Mouse (Mus musculus) heart, postnatal 0 days (tissue): Measurements from ENCODE around the gene Olfr613. TPM values are rescaled to one million over a fixed set of nuclear protein-coding genes. Genes with fewer than 3 reads are reported as not detected.

ENCODE experiments used
- ATAC-seq: fragments of 200-750 bp; cut with Nextera tagmentation; 2 replicates; pipeline ENCODE4 v1.8.0; 2017; ENCODE audit warnings: low read depth, moderate number of reproducible peaks, moderate library complexity; ENCODE audit not compliant: insufficient read depth
- DNase-seq: peaks from one replicate; pipeline ENCODE4 v3.0.0-alpha.2; 2016; ENCODE audit warnings: low spot score
- H3K27ac ChIP-seq: fragments of 300-500 bp; sonication (generic); 2 replicates; pipeline ENCODE4 v1.5.1; 2014; ENCODE audit warnings: low read depth, mild to moderate bottlenecking
- H3K27me3 ChIP-seq: fragments of 300-500 bp; sonication (generic); 2 replicates; pipeline ENCODE4 v1.6.1; 2014; ENCODE audit warnings: low read length, mixed read lengths; ENCODE audit not compliant: control insufficient read depth, insufficient read depth
- H3K36me3 ChIP-seq: fragments of 300-500 bp; sonication (generic); replicated peaks from 2 replicates; pipeline ENCODE4 v1.6.1; 2014; ENCODE audit warnings: low read length, mixed read lengths; ENCODE audit not compliant: control insufficient read depth, insufficient read depth
- H3K4me1 ChIP-seq: fragments of 300-500 bp; sonication (generic); 2 replicates; pipeline ENCODE4 v1.6.1; 2014; ENCODE audit warnings: antibody characterized with exemption; ENCODE audit not compliant: control insufficient read depth, insufficient read depth
- H3K4me2 ChIP-seq: fragments of 300-500 bp; sonication (generic); 2 replicates; pipeline ENCODE4 v1.6.1; 2014; ENCODE audit warnings: low read depth, mild to moderate bottlenecking, low read length, moderate library complexity
- H3K4me3 ChIP-seq: fragments of 300-500 bp; sonication (generic); 2 replicates; pipeline ENCODE4 v1.5.1; 2014; ENCODE audit warnings: low read depth, low read length
- H3K9ac ChIP-seq: fragments of 300-500 bp; sonication (generic); replicated peaks from 2 replicates; pipeline ENCODE4 v1.6.1; 2014; ENCODE audit warnings: low read depth, low read length, mixed read lengths
- H3K9me3 ChIP-seq: fragments of 300-500 bp; sonication (generic); replicated peaks from 2 replicates; pipeline ENCODE4 v1.6.1; 2016; ENCODE audit warnings: low read length; ENCODE audit not compliant: control insufficient read depth
- CTCF ChIP-seq: IDR thresholded peaks from 2 replicates; pipeline ENCODE4 v1.5.1; 2016; ENCODE audit warnings: antibody characterized with exemption, control low read depth, low read depth
- EP300 ChIP-seq: IDR thresholded peaks from 2 replicates; pipeline ENCODE4 v1.6.1; 2016; ENCODE audit warnings: antibody characterized with exemption, low read depth
- WGBS: fragments of 180-500 bp; shearing (Covaris S2); extraction: QIAGEN DNeasy Blood & Tissue Kit; methylation state at CpG from one replicate; pipeline ENCODE4 v1.1.7; 2014; 5-methylcytosine and 5-hydroxymethylcytosine counted together
- microRNA-seq: library from miRNA; unstranded; fragments of <30 nt; microRNA quantifications from one replicate; pipeline ENCODE4, GENCODE M21; 2016
- polyA plus RNA-seq: library from polyadenylated mRNA; unstranded; fragments of >200 nt; fragmentation: Nextera tagmentation; extraction: Ambion mirVana; gene quantifications from 2 replicates; pipeline ENCODE4 v1.2.1, GENCODE M21; 2015
- total RNA-seq: library from RNA; depleted of rRNA; stranded (reverse); fragments of >200 nt; gene quantifications from 2 replicates; pipeline ENCODE4 v1.2.3, GENCODE M21; 2014; ENCODE audit warnings: low replicate concordance; rRNA removed

The Olfr613 gene
- total and polyA plus RNA-seq, 2 experiments from 2014 or later = not detected

DNA sequence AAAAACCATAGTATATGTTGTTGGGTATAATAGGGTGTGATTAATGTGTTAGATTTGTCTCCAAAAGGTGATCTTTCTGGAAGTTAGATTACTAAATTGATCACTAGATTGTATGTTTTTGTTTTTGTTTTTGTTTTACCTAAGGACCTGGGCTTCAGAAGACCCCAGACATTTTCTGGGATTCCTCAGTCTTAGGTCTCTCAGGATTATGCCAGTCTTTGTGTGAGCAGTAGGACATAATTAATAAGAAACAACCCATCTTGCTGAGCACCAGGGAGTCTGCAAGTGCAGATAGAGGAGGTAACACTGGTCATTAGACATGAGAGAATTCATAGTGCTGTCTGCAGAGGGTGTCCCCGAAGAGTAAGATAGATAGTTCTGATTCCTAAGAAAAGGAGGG lies 24.9 kb downstream of the Olfr613 start, which contains the start of gene Olfr617:
Gene Olfr617, plus strand, starts transcription at position 301 of the 400 bp plus-strand sequence.
- Histone ChIP-seq H3K4me1 (no peaks in the 10 kb centered on the region), H3K27ac (no peak within 1 kb of the TSS), H3K9ac (no peak within 1 kb of the TSS), H3K36me3 (no peaks in the 10 kb centered on the region), H3K9me3 (no peaks in the 10 kb centered on the region), H3K27me3 (no peaks in the 10 kb centered on the region), H3K4me3 (no peak within 1 kb of the TSS), H3K4me2 (no peak within 1 kb of the TSS)
- WGBS = 64% methylated on average over 1 of the region's 1 CpGs
- DNase-seq (no peak), ATAC-seq (no peak)
- TF ChIP-seq EP300 = no peak
- no peak for TF ChIP-seq CTCF

DNA sequence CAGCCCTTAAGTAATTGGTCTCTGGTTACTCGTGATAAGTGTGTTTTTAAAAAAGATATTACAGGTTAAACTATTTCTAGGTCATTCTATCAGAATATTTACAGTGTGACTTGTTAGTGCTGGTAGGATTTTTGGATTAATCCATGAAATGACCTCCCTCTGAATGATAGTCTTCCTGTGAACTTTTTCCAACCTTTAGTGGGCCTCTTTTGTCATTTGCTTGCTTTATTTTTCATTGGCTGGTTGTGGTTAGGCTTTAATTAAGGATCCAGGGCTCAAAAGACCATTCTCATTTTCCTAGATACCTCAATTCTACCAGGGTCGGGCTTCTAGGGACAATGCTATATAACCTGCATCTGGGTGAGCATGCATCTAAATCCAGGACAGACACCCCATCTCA lies 41.9 kb downstream of the Olfr613 start, which contains the start of gene Olfr618:
Gene Olfr618, plus strand, starts transcription at position 301 of the 400 bp plus-strand sequence.
- TF ChIP-seq EP300 = no peak
- no peak for TF ChIP-seq CTCF
- Histone ChIP-seq H3K27ac (no peak within 1 kb of the TSS), H3K4me1 (no peaks in the 10 kb centered on the region), H3K27me3 (no peaks in the 10 kb centered on the region), H3K4me3 (no peak within 1 kb of the TSS), H3K36me3 (no peaks in the 10 kb centered on the region), H3K9me3 (no peaks in the 10 kb centered on the region), H3K9ac (no peak within 1 kb of the TSS), H3K4me2 (no peak within 1 kb of the TSS)
- WGBS = 51% methylated on average over 2 of the region's 2 CpGs
- ATAC-seq (no peak), DNase-seq (no peak)

DNA sequence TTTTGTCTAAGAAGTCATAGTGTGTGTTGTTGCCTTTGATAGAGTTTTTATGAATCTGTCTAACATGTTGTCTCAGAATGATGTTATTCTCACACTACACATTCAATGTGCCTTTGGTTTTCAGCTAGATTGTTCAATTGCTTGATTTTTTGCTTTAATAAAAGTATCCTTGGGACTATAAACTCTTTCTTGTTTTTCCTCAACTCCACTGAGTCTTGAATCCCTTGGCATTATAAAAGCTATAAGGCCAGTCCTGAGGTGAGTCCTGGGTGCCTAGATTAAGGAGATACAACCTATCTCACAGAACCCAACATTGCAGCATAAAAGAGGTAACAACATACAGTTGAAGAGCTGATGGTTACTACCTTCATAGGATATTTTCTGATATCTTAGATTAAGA lies 52.4 kb downstream of the Olfr613 start, which contains the start of gene Olfr619:
Gene Olfr619, plus strand, starts transcription at position 301 of the 400 bp plus-strand sequence.
- DNase-seq (no peak), ATAC-seq (no peak)
- no peaks in the 10 kb centered on the region for H3K36me3 ChIP-seq
- no peak within 1 kb of the TSS for H3K27ac ChIP-seq
- no peak within 1 kb of the TSS for H3K9ac ChIP-seq
- no peak for TF ChIP-seq EP300
- no peak for TF ChIP-seq CTCF
- H3K4me1 ChIP-seq = no peaks in the 10 kb centered on the region
- H3K9me3 ChIP-seq = no peaks in the 10 kb centered on the region
- no peak within 1 kb of the TSS for H3K4me3 ChIP-seq
- no peaks in the 10 kb centered on the region for H3K27me3 ChIP-seq
- H3K4me2 ChIP-seq = no peak within 1 kb of the TSS

Small RNAs within 50 kb of the gene (microRNA-seq; reads per million reads assigned to microRNA genes)
- gene Gm26506 = not detected

Other genes with a start within 250 kb of the Olfr613 start
Only the 30 nearest of the 33 such genes appear.
- gene Olfr598, start 224.5 kb upstream of the Olfr613 start, total RNA-seq = not detected in 2 replicates
- not detected in 2 replicates for gene Olfr598, start 224.5 kb upstream of the Olfr613 start, polyA plus RNA-seq
- gene Olfr599, start 212.2 kb upstream of the Olfr613 start, total RNA-seq = not detected in 2 replicates
- not detected in 2 replicates for gene Olfr599, start 212.2 kb upstream of the Olfr613 start, polyA plus RNA-seq
- gene Olfr600, start 198.4 kb upstream of the Olfr613 start, total RNA-seq = not detected in 2 replicates
- gene Olfr600, start 198.4 kb upstream of the Olfr613 start, polyA plus RNA-seq = not detected in 2 replicates
- gene Olfr601, start 185.4 kb upstream of the Olfr613 start, total RNA-seq = not detected in 2 replicates
- not detected in 2 replicates for gene Olfr601, start 185.4 kb upstream of the Olfr613 start, polyA plus RNA-seq
- not detected in 2 replicates for gene Olfr603, start 161.9 kb upstream of the Olfr613 start, total RNA-seq
- not detected in 2 replicates for gene Olfr603, start 161.9 kb upstream of the Olfr613 start, polyA plus RNA-seq
- not detected in 2 replicates for gene Usp17lc, start 133.0 kb upstream of the Olfr613 start, total RNA-seq
- 0.12 and 0.19 TPM in 2 replicates for gene Usp17lc, start 133.0 kb upstream of the Olfr613 start, polyA plus RNA-seq
- not detected in 2 replicates for gene Olfr605, start 102.6 kb upstream of the Olfr613 start, total RNA-seq
- not detected in 2 replicates for gene Olfr605, start 102.6 kb upstream of the Olfr613 start, polyA plus RNA-seq
- gene Olfr606, start 99.0 kb upstream of the Olfr613 start, total RNA-seq = not detected in 2 replicates
- not detected in 2 replicates for gene Olfr606, start 99.0 kb upstream of the Olfr613 start, polyA plus RNA-seq
- not detected in 2 replicates for gene Olfr607, start 83.9 kb upstream of the Olfr613 start, total RNA-seq
- gene Olfr607, start 83.9 kb upstream of the Olfr613 start, polyA plus RNA-seq = 0.55 and 0.91 TPM in 2 replicates
- gene Olfr608, start 78.2 kb upstream of the Olfr613 start, total RNA-seq = 9.8 TPM in 2 replicates
- 1.1 and 1.3 TPM in 2 replicates for gene Olfr608, start 78.2 kb upstream of the Olfr613 start, polyA plus RNA-seq
- not detected in 2 replicates for gene Olfr609, start 50.0 kb upstream of the Olfr613 start, total RNA-seq
- gene Olfr609, start 50.0 kb upstream of the Olfr613 start, polyA plus RNA-seq = 0.04 TPM in 2 replicates
- gene Olfr610, start 36.0 kb upstream of the Olfr613 start, total RNA-seq = not detected in 2 replicates
- not detected in 2 replicates for gene Olfr610, start 36.0 kb upstream of the Olfr613 start, polyA plus RNA-seq
- gene Olfr611, start 27.2 kb upstream of the Olfr613 start, total RNA-seq = not detected in 2 replicates
- gene Olfr611, start 27.2 kb upstream of the Olfr613 start, polyA plus RNA-seq = not detected in 2 replicates
- not detected in 2 replicates for gene Olfr612, start 5.4 kb upstream of the Olfr613 start, total RNA-seq
- gene Olfr612, start 5.4 kb upstream of the Olfr613 start, polyA plus RNA-seq = not detected in 2 replicates
- gene Olfr615, start 8.0 kb downstream of the Olfr613 start, total RNA-seq = not detected in 2 replicates
- not detected in 2 replicates for gene Olfr615, start 8.0 kb downstream of the Olfr613 start, polyA plus RNA-seq
- not detected in 2 replicates for gene Olfr616, start 21.1 kb downstream of the Olfr613 start, total RNA-seq
- not detected in 2 replicates for gene Olfr616, start 21.1 kb downstream of the Olfr613 start, polyA plus RNA-seq
- gene Olfr617, start 25.0 kb downstream of the Olfr613 start, total RNA-seq = not detected in 2 replicates
- not detected in 2 replicates for gene Olfr617, start 25.0 kb downstream of the Olfr613 start, polyA plus RNA-seq
- gene Olfr618, start 42.0 kb downstream of the Olfr613 start, total RNA-seq = not detected in 2 replicates
- gene Olfr618, start 42.0 kb downstream of the Olfr613 start, polyA plus RNA-seq = not detected in 2 replicates
- gene Olfr619, start 52.5 kb downstream of the Olfr613 start, total RNA-seq = not detected in 2 replicates
- not detected in 2 replicates for gene Olfr619, start 52.5 kb downstream of the Olfr613 start, polyA plus RNA-seq
- not detected in 2 replicates for gene Olfr620, start 64.5 kb downstream of the Olfr613 start, total RNA-seq
- gene Olfr620, start 64.5 kb downstream of the Olfr613 start, polyA plus RNA-seq = not detected in 2 replicates
- not detected in 2 replicates for gene Olfr622, start 94.6 kb downstream of the Olfr613 start, total RNA-seq
- gene Olfr622, start 94.6 kb downstream of the Olfr613 start, polyA plus RNA-seq = not detected in 2 replicates
- not detected in 2 replicates for gene Olfr623, start 115.6 kb downstream of the Olfr613 start, total RNA-seq
- not detected in 2 replicates for gene Olfr623, start 115.6 kb downstream of the Olfr613 start, polyA plus RNA-seq
- not detected in 2 replicates for gene Olfr624, start 123.1 kb downstream of the Olfr613 start, total RNA-seq
- 0.03 TPM in 1 of 2 replicates, not detected in the other for gene Olfr624, start 123.1 kb downstream of the Olfr613 start, polyA plus RNA-seq
- not detected in 2 replicates for gene Olfr625-ps1, start 134.6 kb downstream of the Olfr613 start, total RNA-seq
- gene Olfr625-ps1, start 134.6 kb downstream of the Olfr613 start, polyA plus RNA-seq = not detected in 2 replicates
- not detected in 2 replicates for gene Olfr243, start 166.6 kb downstream of the Olfr613 start, total RNA-seq
- not detected in 2 replicates for gene Olfr243, start 166.6 kb downstream of the Olfr613 start, polyA plus RNA-seq
- gene Olfr628, start 182.3 kb downstream of the Olfr613 start, total RNA-seq = not detected in 2 replicates
- gene Olfr628, start 182.3 kb downstream of the Olfr613 start, polyA plus RNA-seq = not detected in 2 replicates
- gene Olfr629, start 196.9 kb downstream of the Olfr613 start, total RNA-seq = not detected in 2 replicates
- not detected in 2 replicates for gene Olfr629, start 196.9 kb downstream of the Olfr613 start, polyA plus RNA-seq
- gene Olfr630, start 209.3 kb downstream of the Olfr613 start, total RNA-seq = not detected in 2 replicates
- gene Olfr630, start 209.3 kb downstream of the Olfr613 start, polyA plus RNA-seq = not detected in 2 replicates
- gene Olfr69, start 223.5 kb downstream of the Olfr613 start, total RNA-seq = not detected in 2 replicates
- not detected in 2 replicates for gene Olfr69, start 223.5 kb downstream of the Olfr613 start, polyA plus RNA-seq
- gene Olfr68, start 231.6 kb downstream of the Olfr613 start, total RNA-seq = not detected in 2 replicates
- not detected in 2 replicates for gene Olfr68, start 231.6 kb downstream of the Olfr613 start, polyA plus RNA-seq